Mouse (Mus musculus) right cerebral cortex, postnatal 10 days (tissue): ENCODE data around the gene Ncoa5.
A peak's percentile ranks its signal among the peaks of the same experiment; 100 is the strongest.

Experiments used
- DNase-seq, 2 experiments: peaks; one replicate each; pipeline ENCODE4 v3.0.0; 2021; ENCODE audit warnings: low spot score in 2 of 2

Ncoa5 gene

DNA sequence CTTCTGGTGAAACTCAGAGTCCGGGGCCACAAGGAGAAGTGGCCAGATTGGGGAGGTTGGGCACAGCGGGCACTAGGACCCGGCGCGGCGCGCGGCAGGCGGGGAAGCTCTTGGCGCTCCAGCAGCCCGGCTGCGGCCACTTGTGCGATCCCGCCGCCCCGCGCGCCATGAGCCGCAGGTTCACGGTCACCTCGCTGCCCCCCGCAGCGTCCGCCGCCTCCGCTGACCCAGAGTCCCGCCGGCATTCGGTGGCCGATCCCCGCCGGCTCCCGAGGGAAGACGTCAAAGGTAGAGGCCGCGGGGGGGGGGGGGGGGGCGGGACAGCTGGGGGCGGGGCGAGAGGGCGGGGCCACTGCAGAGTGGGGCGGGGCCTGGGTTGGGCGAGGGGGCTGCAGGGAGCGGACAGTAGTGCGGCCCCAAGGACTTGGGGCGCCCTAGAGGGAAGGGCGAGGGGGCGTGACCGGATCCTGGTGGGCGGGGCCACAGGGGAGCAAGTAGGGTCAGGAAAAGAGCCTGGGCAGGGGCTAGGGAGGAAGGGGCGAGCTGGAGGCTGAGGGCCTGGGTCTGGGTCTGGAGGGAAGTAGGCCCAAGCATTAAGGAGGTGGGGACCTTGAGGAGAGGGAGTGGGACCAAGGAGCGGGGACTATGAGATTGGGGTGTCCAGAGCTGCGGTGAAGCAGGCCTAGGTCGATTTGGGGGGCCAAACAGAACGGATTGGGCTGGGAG lies 73.8 kb downstream of the Ncoa5 start, which contains the start of gene Slc12a5:
TSS of gene Slc12a5 (plus strand) at position 87 of the 726 bp plus-strand sequence.
- DNase-seq, result peak; percentile 75 to 77

DNA sequence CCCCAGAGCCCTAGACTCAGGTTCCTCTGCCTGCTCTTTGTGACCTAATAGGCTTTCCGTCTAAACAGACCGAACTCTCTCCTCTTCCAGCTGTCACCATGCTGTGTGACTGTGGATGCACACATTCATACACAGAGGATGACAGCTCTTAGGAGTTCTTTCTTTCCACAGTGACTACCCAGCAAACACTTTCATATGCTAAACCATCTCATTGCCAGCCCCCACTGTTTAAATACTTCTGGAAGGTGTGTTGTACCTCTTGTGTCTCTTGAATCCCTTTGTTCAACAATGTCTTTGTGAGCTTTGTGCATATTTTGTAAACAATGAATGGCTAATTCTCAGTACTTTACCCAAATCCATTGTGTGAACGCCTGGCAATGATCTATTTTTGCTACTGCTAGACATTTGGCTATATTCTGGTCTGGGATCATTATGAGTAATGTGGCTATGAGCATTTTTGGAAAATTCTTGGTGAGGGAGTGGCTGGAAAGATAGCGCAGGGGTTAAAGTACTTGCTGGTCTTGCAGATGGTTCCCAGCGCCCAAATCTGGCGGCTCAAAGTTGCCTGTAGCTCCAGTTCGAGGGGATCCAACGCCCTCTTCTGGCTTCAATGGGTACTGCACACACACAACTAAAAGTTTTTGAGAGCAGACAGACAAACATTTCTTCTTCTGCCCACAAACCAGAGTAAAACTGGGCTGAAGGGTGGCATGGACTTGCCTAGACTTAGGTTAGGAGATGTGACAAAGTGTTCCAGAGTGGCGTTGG lies 76.9 kb downstream of the Ncoa5 start:
- DNase-seq, result no peak

DNA sequence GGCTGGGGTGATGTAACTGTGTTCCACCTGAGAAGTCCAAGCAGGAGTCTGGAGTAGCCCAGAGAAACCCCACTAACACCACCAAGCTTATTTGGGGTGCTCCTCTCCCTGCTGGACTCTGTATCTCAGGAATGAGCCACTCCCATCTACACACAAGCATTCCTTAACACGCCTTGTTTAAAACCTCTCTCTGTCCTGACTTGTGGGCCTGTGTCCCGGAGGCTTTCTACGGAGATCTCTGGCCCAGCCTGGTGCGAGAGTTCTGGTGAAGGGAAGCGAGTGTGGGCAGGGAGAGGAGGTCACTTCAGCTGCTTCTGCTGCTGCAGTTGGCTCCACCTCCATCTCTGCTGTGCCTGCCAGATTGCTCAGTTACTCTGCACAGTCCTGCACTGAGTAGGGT lies 78.5 kb downstream of the Ncoa5 start:
- no peak for DNase-seq

DNA sequence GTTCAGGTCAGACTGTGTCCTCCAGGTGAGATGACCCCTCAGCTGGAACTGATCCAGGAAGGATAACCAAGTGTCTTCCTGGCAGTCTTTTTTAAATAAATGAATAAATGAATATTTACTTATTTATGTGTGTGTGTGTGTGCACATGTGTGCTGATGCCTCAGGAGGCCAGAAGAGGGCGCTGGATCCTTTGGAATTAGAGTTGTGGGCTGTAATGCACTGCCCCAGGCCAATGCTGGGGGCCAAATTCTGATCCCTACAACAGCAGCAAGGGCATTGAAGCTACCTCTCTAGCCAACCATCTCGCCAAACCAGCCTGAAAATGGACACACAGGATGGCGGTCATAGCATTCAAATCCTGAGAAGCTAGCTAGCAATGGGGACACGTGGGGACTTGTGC lies 78.9 kb downstream of the Ncoa5 start:
- no peak for DNase-seq

DNA sequence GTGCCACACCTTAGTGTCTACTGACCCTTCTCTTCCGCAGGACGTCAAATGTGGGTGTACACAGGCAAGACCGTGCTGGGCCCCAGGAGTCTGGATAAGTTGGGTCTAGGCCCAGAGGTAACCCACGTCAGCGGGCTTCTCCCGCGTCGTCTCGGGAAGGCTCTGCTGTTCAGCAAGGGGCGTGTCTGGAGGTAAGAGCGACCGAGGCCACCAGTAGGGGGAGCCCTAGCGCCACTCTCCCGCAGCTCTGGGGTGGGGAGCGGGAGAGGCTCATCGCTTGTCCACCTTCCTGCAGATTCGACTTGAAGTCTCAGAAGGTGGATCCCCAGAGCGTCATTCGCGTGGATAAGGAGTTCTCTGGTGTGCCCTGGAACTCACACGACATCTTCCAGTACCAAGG lies 81.4 kb downstream of the Ncoa5 start:
- peak; percentile 71 to 83 for DNase-seq

DNA sequence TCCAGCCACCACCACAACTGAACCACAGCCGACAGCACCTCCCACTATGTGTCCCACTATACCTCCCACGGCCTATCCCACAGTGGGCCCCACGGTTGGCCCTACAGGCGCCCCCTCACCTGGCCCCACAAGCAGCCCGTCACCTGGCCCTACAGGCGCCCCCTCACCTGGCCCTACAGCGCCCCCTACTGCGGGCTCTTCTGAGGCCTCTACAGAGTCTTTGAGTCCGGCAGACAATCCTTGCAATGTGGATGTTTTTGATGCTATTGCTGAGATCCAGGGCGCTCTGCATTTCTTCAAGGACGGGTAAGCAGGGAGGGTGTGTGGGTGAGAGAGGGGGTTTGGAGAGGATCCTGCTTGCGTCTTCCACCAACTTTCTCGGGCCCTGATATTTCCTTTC lies 82.2 kb downstream of the Ncoa5 start:
- no peak for DNase-seq

DNA sequence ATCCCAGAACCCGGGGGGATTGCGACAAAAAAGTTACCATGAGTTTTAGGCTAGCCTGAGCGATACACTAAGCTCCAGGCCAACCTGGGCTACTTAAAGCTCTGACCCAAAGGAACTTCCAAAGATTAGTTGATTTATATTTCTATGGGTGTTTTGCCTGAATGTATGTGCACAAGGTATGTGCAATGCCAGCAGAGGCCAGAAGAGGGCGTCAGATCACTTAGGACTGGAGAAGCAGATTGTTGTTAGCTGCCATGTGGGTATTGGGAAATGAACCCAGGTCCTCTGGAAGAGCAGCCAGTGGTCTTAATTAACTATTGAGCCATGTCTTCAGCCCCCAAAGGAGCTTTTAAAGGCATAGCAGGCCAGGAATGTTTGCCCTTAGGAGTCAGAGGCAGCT lies 82.9 kb downstream of the Ncoa5 start:
- no peak for DNase-seq

DNA sequence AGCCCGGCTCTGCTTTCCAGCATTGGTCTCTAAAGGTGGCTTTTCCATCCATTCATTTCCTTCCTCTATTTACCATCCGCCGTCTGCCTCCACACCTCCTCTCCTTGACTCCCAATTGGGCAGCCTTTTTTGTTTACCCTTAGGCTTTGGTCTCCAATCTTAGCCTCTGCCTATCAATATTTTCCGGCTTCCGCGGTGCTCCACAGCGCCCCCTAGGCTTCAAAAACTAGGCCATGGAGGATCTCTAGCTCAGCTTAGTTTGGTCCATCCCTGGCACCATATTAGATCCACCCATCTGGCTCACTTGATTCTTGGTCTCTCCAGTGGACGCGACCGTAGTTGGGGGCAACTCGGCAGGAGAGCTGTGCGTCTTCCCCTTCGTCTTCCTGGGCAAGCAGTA lies 84.2 kb downstream of the Ncoa5 start:
- DNase-seq, result no peak
